In genomic region chr12:109100381-109100780, GRCm38 (mm10) we compare ENCODE assay signal across 28 mouse cellular contexts. TPM values are rescaled to one million over a fixed set of nuclear protein-coding genes. Genes with fewer than 3 reads are reported as not detected.
"Had no signal": no experiment of that assay in that cellular context is flagged by ENCODE, and none has a peak within 500 bp of the region (broad histone marks: within the 10 kb centered on the region; RNA-seq: fewer than 3 reads in every experiment).

No protein-coding gene starts in this region.

- H3K4me1 ChIP-seq: embryonic facial prominence, embryonic 10.5 days; embryonic facial prominence, embryonic 12.5 days; embryonic facial prominence, embryonic 13.5 days; embryonic facial prominence, embryonic 15.5 days; forebrain, embryonic 10.5 days; forebrain, embryonic 12.5 days; forebrain, embryonic 13.5 days; forebrain, embryonic 15.5 days; heart, embryonic 10.5 days had no signal

- H3K36me3 ChIP-seq: embryonic facial prominence, embryonic 10.5 days; embryonic facial prominence, embryonic 12.5 days; embryonic facial prominence, embryonic 13.5 days; embryonic facial prominence, embryonic 15.5 days; forebrain, embryonic 10.5 days; forebrain, embryonic 12.5 days; forebrain, embryonic 15.5 days; heart, embryonic 10.5 days had no signal

- ATAC-seq: forebrain, embryonic 13.5 days; forebrain, embryonic 14.5 days; forebrain, embryonic 15.5 days; forebrain, embryonic 16.5 days; forebrain, postnatal 0 days had no signal

- H3K4me3 ChIP-seq: embryonic facial prominence, embryonic 10.5 days; embryonic facial prominence, embryonic 12.5 days; embryonic facial prominence, embryonic 13.5 days; embryonic facial prominence, embryonic 15.5 days; erythroblast, embryonic 14.5 days; forebrain, embryonic 10.5 days; forebrain, embryonic 12.5 days; forebrain, embryonic 13.5 days; forebrain, embryonic 15.5 days; gastrocnemius, adult 2 months; heart, adult 2 months; heart, embryonic 10.5 days had no signal

- H3K9me3 ChIP-seq: embryonic facial prominence, embryonic 10.5 days; embryonic facial prominence, embryonic 12.5 days; embryonic facial prominence, embryonic 13.5 days; embryonic facial prominence, embryonic 15.5 days; forebrain, embryonic 10.5 days; forebrain, embryonic 12.5 days; forebrain, embryonic 13.5 days; forebrain, embryonic 15.5 days; heart, embryonic 10.5 days had no signal

- H3K27me3 ChIP-seq: embryonic facial prominence, embryonic 12.5 days; embryonic facial prominence, embryonic 13.5 days; embryonic facial prominence, embryonic 15.5 days; forebrain, embryonic 13.5 days; forebrain, embryonic 15.5 days had no signal

- DNase-seq: cerebellum, adult 9-10 months; cerebellum, adult 9-11 months; cerebellum, postnatal 10 days; cerebellum, postnatal 14 days; cerebellum, postnatal 25 days; cerebellum, postnatal 36 days; embryo, embryonic 11 days; forebrain, postnatal 0 days; gastrocnemius, adult 2 months; gastrocnemius, postnatal 14 days; gastrocnemius, postnatal 25 days; gastrocnemius, postnatal 36 days; heart, adult 18-20 months; heart, adult 2 months had no signal

- H3K4me2 ChIP-seq: embryonic facial prominence, embryonic 12.5 days; embryonic facial prominence, embryonic 13.5 days; embryonic facial prominence, embryonic 15.5 days; forebrain, embryonic 12.5 days; forebrain, embryonic 13.5 days; forebrain, embryonic 15.5 days had no signal

- H3K9ac ChIP-seq: embryonic facial prominence, embryonic 12.5 days; embryonic facial prominence, embryonic 13.5 days; embryonic facial prominence, embryonic 15.5 days; forebrain, embryonic 12.5 days; forebrain, embryonic 13.5 days; forebrain, embryonic 15.5 days; forebrain, postnatal 0 days had no signal

- H3K27ac ChIP-seq: embryonic facial prominence, embryonic 10.5 days; embryonic facial prominence, embryonic 12.5 days; embryonic facial prominence, embryonic 13.5 days; embryonic facial prominence, embryonic 15.5 days; forebrain, embryonic 10.5 days; forebrain, embryonic 12.5 days; forebrain, embryonic 13.5 days; forebrain, embryonic 15.5 days; gastrocnemius, adult 2 months; heart, adult 2 months; heart, embryonic 10.5 days had no signal

RNA-seq across cellular contexts. Expression of gene Begain, which starts 32.4 kb away (rescaled TPM):
- total RNA-seq: common myeloid progenitor, adult 5-6 weeks; granulocyte monocyte progenitor cell, adult 5-6 weeks had no signal
- polyA plus RNA-seq: erythroblast, embryonic 14.5 days had no signal
